Mouse (Mus musculus) heart, adult 2 months (tissue): Measurements from ENCODE around the gene Sulf2. TPM values are rescaled to one million over a fixed set of nuclear protein-coding genes. Genes with fewer than 3 reads are reported as not detected.

Experiments
- DNase-seq, 2 experiments: peaks; one replicate each; pipeline ENCODE4 v3.0.0; 2021
- H3K27ac ChIP-seq: fragments of 200-600 bp; 2 replicates; pipeline ENCODE4 v1.8.1; 2022
- H3K27me3 ChIP-seq: fragments of 200-500 bp; 2 replicates; pipeline ENCODE4 v1.6.1; 2012; ENCODE audit warnings: mild to moderate bottlenecking, low read length, inconsistent platforms, mixed read lengths; ENCODE audit not compliant: control insufficient read depth, insufficient read depth
- H3K36me3 ChIP-seq: fragments of 200-500 bp; 2 replicates; pipeline ENCODE4 v1.6.1; 2012; ENCODE audit warnings: low read length, inconsistent platforms; ENCODE audit not compliant: control insufficient read depth, insufficient read depth
- H3K4me1 ChIP-seq: fragments of 200-500 bp; 2 replicates; pipeline ENCODE4 v1.6.1; 2011; ENCODE audit warnings: low read length; ENCODE audit not compliant: control insufficient read depth, insufficient read depth
- H3K4me3 ChIP-seq: fragments of 200-600 bp; 2 replicates; pipeline ENCODE4 v1.8.1; 2022
- H3K79me2 ChIP-seq: fragments of 200-500 bp; replicated peaks from 2 replicates; pipeline ENCODE4 v1.6.1; 2012; ENCODE audit warnings: mild to moderate bottlenecking, inconsistent platforms, low read length, moderate library complexity, mixed read lengths; ENCODE audit not compliant: control insufficient read depth, insufficient read depth
- H3K9ac ChIP-seq: fragments of 200-500 bp; 2 replicates; pipeline ENCODE4 v1.6.1; 2012; ENCODE audit warnings: low read depth, mild to moderate bottlenecking, control low read depth, inconsistent platforms, low read length, mixed read lengths
- CTCF ChIP-seq: fragments of 200-600 bp; IDR thresholded peaks from 2 replicates; pipeline ENCODE4 v1.8.1; 2022; ENCODE audit warnings: antibody characterized with exemption, mild to moderate bottlenecking, moderate library complexity
- EP300 ChIP-seq: fragments of 200-500 bp; IDR thresholded peaks from 2 replicates; pipeline ENCODE4 v1.6.1; 2011; ENCODE audit warnings: low read depth, low read length, control low read depth; ENCODE audit not compliant: insufficient read depth
- POLR2A ChIP-seq: fragments of 200-500 bp; IDR thresholded peaks from 2 replicates; pipeline ENCODE4 v1.6.1; 2011; ENCODE audit warnings: mild to moderate bottlenecking, low read depth, low read length, control low read depth; ENCODE audit not compliant: insufficient read depth
- WGBS: fragments of 180-500 bp; shearing (Covaris S2); methylation state at CpG from one replicate; pipeline ENCODE4 v1.1.7; 2018; 5-methylcytosine and 5-hydroxymethylcytosine counted together
- intact Hi-C: fragments of 180-260 bp; cut with DNase I; formaldehyde crosslinking; loops from one replicate; pipeline ENCODE4 v1.15.1; 2025
- polyA plus RNA-seq: library from polyadenylated mRNA; depleted of rRNA; stranded (reverse); fragments of >200 nt; gene quantifications from 2 replicates; pipeline ENCODE4 v1.2.3, GENCODE M21; 2012
- total RNA-seq, 2 experiments: library from RNA; stranded (reverse); gene quantifications; 2 replicates each; pipeline ENCODE4 v1.2.3; 2021

Gene Sulf2
- total and polyA plus RNA-seq, 3 experiments: 38.5 to 51.0 (median 43.9) TPM

DNA sequence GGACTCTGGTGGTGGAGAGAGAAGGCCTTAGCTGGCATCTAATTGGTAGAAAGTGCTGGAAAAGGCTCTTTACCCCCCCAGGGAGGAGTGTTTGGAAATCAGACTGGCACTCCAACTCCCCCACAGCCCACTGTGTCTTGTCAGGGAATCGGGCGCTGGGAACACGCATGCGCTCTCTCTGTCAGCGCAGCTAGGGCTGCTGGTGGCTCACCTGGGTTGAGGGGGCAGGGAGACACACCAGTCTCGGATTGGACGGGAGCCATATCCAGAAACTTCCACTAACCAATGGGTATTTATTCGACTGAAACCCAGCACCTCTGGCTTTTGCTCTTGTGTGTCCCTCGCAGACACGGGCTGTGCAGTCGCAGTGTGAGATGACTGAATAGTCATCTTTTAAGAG is 42.5 kb downstream of the Sulf2 start:
- Histone ChIP-seq H3K27ac (no peak overlapping the region), H3K9ac (no peak overlapping the region), H3K4me1 (peaks cover 4% of the 10 kb centered on the region; the same call in 1 of the 2 replicates), H3K4me3 (no peak overlapping the region), H3K27me3 (no peaks in the 10 kb centered on the region), H3K79me2 (no peaks in the 10 kb centered on the region), H3K36me3 (no peaks in the 10 kb centered on the region)
- DNase-seq: no peak
- WGBS: 91% methylated on average over 11 of the region's 11 CpGs
- TF ChIP-seq EP300 (no peak), CTCF (no peak), POLR2A (no peak)
- intact Hi-C loops: no loop called here

DNA sequence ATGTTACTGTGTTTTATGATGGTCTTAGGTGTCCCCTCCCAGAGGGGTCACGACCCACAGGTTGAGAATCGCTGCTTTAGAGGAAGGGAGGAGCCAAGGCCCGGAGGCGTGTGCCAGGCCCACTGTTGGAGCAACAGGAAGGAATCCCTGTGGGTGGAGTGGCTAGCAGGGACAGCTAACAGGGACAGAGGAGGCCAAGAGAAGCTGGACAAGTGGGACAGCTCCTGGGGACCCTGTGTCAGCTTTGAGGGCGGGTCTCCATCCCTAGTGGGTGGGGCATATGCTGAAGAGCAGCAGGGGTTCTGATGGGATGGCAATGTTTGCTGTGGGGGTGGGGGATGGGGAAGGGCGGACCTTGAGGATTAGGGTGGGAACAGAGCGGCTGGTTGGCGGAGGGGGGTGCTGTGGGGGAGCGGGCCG is 43.6 kb downstream of the Sulf2 start:
- Histone ChIP-seq H3K4me1 (peaks cover 4% of the 10 kb centered on the region; the same call in 1 of the 2 replicates), H3K9ac (no peak overlapping the region), H3K27ac (no peak overlapping the region; the same call in 1 of the 2 replicates), H3K27me3 (no peaks in the 10 kb centered on the region), H3K79me2 (no peaks in the 10 kb centered on the region), H3K36me3 (no peaks in the 10 kb centered on the region), H3K4me3 (no peak overlapping the region)
- WGBS: 54% methylated on average over 10 of the region's 10 CpGs
- no peak for DNase-seq
- no peak for TF ChIP-seq POLR2A
- no peak for TF ChIP-seq EP300
- TF ChIP-seq CTCF: no peak
- intact Hi-C loops: no loop called here

DNA sequence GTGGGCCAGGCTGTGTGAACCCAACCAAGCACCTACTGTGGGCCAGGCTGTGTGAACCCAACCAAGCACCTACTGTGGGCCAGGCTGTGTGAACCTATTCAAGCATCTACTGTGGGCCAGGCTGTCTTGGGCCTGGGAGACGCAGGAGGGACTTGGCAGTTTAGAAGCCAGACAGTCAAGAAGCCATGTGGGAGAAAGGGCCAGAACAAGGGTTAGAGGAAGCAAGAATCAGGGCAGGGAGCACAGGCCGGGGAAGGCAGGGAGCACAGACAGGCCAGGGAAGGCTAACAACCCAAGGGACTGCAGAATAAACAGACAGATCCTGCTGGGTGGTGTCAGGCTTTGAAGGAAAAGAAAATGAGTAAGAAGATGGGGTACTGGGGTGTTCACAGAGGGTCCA is 44.2 kb downstream of the Sulf2 start:
- WGBS: 54% methylated on average over 2 of the region's 2 CpGs
- Histone ChIP-seq H3K9ac (no peak overlapping the region), H3K36me3 (no peaks in the 10 kb centered on the region), H3K79me2 (no peaks in the 10 kb centered on the region), H3K4me3 (no peak overlapping the region), H3K27ac (no peak overlapping the region; the same call in 1 of the 2 replicates), H3K4me1 (peaks cover 4% of the 10 kb centered on the region; the same call in 1 of the 2 replicates), H3K27me3 (no peaks in the 10 kb centered on the region)
- no peak for TF ChIP-seq CTCF
- no peak for TF ChIP-seq EP300
- TF ChIP-seq POLR2A: no peak
- intact Hi-C loops: no loop called here
- DNase-seq: no peak

DNA sequence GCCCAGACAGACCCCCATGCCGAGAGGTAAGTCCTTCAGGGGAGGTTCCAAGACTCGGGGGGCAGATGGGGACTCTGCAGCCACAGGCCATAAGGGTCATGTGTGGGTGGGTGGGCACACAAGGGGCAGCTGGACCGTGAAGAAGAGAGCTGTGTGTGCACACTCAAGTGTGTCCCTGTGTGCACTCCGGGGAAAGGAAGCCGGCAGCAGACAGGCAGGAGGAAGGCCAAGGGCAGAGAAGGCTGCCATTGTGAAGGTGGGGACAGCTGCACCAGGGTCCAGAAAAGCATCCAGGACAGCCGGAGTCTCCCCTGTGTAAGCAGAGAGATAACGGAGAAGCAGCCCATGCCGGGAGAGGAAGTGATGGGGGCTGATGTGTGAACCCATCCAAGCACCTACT is 44.7 kb downstream of the Sulf2 start:
- Histone ChIP-seq H3K4me1 (peaks cover 3% of the 10 kb centered on the region; the same call in 1 of the 2 replicates), H3K27me3 (no peaks in the 10 kb centered on the region), H3K79me2 (no peaks in the 10 kb centered on the region), H3K36me3 (no peaks in the 10 kb centered on the region), H3K4me3 (no peak overlapping the region), H3K9ac (no peak overlapping the region), H3K27ac (no peak overlapping the region)
- no peak for TF ChIP-seq CTCF
- TF ChIP-seq POLR2A: no peak
- TF ChIP-seq EP300: no peak
- WGBS: 64% methylated on average over 8 of the region's 8 CpGs
- intact Hi-C loops: no loop called here
- DNase-seq: no peak

DNA sequence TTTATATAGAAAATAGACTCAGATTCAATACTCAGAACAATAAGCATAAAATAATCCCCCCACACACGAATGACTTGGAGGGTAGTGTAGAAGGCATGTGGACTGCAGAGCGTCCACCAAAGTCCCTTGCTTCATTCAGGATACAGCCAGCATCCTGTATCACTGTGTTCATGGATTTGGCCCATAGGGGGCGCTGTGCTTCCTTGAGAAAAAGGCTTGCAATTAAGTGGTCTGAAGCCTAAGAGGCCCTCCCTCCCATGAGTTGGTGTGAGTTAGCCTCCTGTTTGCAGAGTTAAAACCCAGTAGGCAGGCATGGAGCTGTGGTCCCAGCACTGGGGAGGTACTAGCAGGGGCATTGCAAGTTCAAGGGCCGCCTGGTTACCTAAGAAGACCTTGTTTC is 47.1 kb downstream of the Sulf2 start:
- H3K4me1 ChIP-seq: peaks cover 1% of the 10 kb centered on the region; the same call in 1 of the 2 replicates
- TF ChIP-seq EP300 (peak; percentile 80), POLR2A (no peak), CTCF (peak; percentile 92)
- no peak overlapping the region for H3K9ac ChIP-seq
- H3K4me3 ChIP-seq: no peak overlapping the region
- H3K27me3 ChIP-seq: no peaks in the 10 kb centered on the region
- no peaks in the 10 kb centered on the region for H3K79me2 ChIP-seq
- WGBS: 31% methylated on average over 4 of the region's 4 CpGs
- peak; percentile 82 to 85 for DNase-seq
- H3K27ac ChIP-seq: no peak overlapping the region
- no peaks in the 10 kb centered on the region for H3K36me3 ChIP-seq
- intact Hi-C loops: loop anchor here (1.0 to 2.0 kb wide), 3 partner anchors 46 to 456 kb away; partner anchors contain the start of gene Sulf2

DNA sequence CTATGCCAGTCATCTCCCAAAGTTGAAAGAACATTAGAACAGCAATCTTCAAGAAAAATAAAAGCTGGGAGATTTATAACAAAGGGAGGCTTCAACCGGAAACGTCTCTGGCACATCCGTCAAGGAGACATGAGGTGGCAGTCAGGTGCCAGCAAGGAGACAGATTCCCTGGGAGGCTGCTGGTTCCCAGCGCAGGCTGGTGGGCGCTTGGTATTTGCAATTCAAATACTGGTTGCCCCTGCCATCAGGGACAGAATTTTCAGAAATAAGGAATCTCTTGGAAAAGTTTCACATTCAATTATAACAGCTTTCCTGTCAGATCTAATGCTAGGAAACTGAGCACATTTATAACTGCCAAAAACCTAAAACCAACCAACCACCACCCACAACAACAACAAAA is 47.6 kb downstream of the Sulf2 start:
- no peak overlapping the region for H3K9ac ChIP-seq
- no peaks in the 10 kb centered on the region for H3K79me2 ChIP-seq
- no peak overlapping the region for H3K4me3 ChIP-seq
- DNase-seq: no peak
- H3K36me3 ChIP-seq: no peaks in the 10 kb centered on the region
- 78% methylated on average over 5 of the region's 5 CpGs for WGBS
- H3K4me1 ChIP-seq: peaks cover 1% of the 10 kb centered on the region; the same call in 1 of the 2 replicates
- H3K27me3 ChIP-seq: no peaks in the 10 kb centered on the region
- no peak overlapping the region for H3K27ac ChIP-seq
- TF ChIP-seq POLR2A: no peak
- no peak for TF ChIP-seq CTCF
- no peak for TF ChIP-seq EP300
- intact Hi-C loops: loop anchor here (1.0 to 2.0 kb wide), 3 partner anchors 47 to 456 kb away; partner anchors contain the start of gene Sulf2
